Mouse (Mus musculus) lung, adult 2 months (tissue): ENCODE measurements at regions not wholly inside any gene's neighbourhood (a gene's known extent, or its start where the extent isn't known, plus 50 kb on each side); places are given as distances from the start of the nearest gene placed in this dataset.

Experiments
- CTCF ChIP-seq: fragments of 200-500 bp; IDR thresholded peaks from 2 replicates; pipeline ENCODE4 v1.5.1; 2011; ENCODE audit warnings: mild to moderate bottlenecking, low read length, control low read depth; ENCODE audit not compliant: insufficient read depth
- POLR2A ChIP-seq: fragments of 200-500 bp; IDR thresholded peaks from 2 replicates; pipeline ENCODE4 v1.6.1; 2011; ENCODE audit warnings: low read depth, mild to moderate bottlenecking, control low read depth, low read length, borderline replicate concordance; ENCODE audit errors: extremely low read depth

DNA sequence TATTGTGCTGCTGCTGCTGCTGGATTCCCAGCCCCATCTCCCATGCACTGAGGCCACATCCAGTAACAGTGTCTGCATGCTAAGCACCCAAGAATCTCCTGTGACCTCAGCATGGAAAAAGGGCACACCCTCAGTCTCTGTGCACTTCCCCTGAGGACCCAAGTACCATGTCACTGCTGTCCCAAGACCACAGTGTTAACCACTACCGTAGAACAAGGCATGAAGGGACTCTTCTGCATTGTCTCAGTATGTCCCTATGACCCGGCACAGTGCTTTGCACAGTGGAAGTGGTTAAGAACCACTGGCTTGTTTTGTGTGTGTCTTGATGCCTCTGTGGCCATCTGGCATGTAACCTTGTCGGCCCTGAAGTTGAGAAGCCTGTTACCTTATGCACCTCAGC, 220.6 kb upstream of the Six2 start:
- TF ChIP-seq POLR2A (no peak), CTCF (no peak)
